Mouse (Mus musculus) CD4-positive, CD25-positive, alpha-beta regulatory T cell, adult 4 months (primary cell): ENCODE results near the gene Tvp23b. TPM values are rescaled to one million over a fixed set of nuclear protein-coding genes. Genes with fewer than 3 reads are reported as not detected.

ENCODE experiments used
- ATAC-seq: one replicate; pipeline ENCODE4 v1.8.0; 2017
- polyA plus RNA-seq, 2 experiments: library from polyadenylated mRNA; unstranded; fragments of 100-300 nt; shearing (Covaris generic); gene quantifications; one replicate each; pipeline ENCODE4 v1.2.1; 2017

Gene Tvp23b
- polyA plus RNA-seq, 2 experiments from 2014 or later: 57.6 to 61.6 TPM

- peak; percentile 67 for ATAC-seq
Observed at GRCm38 (mm10) chr11:62901699-62902323, 22.6 kb downstream of the Tvp23b start.

GRCm38 (mm10) chr11:62903871-62904495, 24.7 kb downstream of the Tvp23b start:
- ATAC-seq: no peak

- ATAC-seq: no peak
Observed at GRCm38 (mm10) chr11:62909720-62910306, 30.6 kb downstream of the Tvp23b start.

- no peak for ATAC-seq
Observed at GRCm38 (mm10) chr11:62911362-62911761, 32.1 kb downstream of the Tvp23b start.

GRCm38 (mm10) chr11:62913141-62913540, 33.9 kb downstream of the Tvp23b start:
- ATAC-seq: no peak

DNA sequence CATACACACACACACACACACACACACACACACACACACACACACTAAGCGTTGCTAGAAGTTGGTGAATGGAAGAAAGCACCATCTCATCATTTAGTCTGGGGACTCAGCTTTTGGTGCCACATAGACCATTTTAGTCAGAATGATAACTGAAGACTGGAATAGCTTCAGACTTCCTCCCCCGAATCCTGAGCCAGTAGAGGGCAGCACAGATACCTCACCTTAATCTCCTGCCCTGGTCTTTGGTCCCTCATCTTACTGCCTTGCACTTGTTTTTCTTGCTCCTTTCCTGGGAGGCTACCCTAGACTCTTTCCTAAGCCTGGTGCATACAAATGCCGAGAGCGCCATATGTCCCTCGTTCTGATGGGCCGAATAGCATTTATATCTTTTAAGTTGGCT, 35.3 kb downstream of the Tvp23b start:
- ATAC-seq: no peak

DNA sequence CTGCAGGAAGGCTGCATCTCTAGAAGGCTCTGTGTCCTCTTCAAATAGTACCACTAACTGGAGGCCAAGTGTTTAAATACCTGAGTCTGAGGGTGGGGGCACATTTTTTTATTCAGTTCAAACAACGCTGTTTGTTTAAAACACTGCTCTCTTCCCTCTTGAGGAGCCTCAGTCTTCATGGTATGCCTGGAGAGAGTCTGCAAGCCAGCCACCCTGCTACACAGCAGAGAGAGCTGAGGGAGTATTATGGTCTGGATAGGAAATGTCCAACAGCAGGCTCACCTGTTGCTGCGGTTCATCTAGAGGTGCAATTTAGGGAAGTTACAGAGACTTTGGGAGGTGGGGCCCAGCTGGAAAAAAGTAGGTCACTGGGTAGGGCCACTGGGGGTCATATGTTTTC, 36.2 kb downstream of the Tvp23b start:
- no peak for ATAC-seq

- ATAC-seq: no peak
Observed at GRCm38 (mm10) chr11:62916765-62917164, 37.5 kb downstream of the Tvp23b start.

DNA sequence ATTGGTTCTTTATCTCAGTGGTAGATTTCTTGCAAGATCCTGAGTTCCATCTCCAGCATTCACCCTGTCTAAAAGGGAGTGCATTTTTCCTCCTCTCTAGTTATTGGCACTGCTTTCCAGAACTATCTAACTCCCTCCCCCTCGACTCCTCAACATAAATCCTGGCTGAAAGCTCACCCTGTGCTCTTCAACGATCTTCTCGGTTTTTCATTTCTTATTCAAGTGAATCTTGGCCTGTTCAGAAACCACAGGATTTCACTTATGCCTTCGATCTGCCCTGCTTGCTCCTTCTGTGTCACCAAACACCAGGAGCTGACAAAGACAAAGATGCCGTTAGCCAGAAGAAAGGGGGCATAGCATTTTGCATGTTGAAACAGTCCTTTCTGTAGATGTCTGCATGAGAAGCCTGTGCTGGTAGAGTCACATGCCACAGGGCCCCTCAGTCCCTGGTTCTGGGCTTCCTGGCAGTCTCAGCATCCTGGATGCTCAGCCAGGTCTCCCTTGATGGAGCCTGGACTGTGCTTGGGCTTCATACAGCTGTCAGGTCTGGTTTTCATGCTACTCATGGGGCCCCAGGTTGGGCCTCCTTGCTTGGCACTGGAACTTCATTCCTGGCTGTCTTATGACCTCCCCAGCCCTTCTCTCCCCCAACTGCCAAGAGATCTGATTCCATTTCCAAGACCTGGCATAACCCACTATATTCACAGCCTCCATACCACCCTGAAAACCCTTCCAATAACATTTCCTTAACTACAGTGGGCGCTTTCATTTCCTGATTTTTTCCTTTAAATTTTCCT, 40.9 kb downstream of the Tvp23b start:
- ATAC-seq: no peak

DNA sequence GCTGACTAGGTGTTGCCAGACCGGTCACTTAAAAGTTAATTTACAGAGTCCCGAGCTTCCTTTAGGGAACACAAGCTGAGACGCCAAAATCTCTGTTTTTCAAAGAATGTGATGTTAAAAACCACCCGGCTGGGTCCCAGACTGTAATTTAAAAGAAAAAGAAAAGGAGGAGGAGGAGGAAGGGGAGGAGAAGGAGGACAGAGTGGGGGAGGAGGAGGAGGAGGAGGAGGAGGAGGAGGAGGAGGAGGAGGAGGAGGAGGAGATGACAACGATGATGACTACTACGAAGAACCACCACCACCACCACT, 41.4 kb downstream of the Tvp23b start:
- no peak for ATAC-seq

DNA sequence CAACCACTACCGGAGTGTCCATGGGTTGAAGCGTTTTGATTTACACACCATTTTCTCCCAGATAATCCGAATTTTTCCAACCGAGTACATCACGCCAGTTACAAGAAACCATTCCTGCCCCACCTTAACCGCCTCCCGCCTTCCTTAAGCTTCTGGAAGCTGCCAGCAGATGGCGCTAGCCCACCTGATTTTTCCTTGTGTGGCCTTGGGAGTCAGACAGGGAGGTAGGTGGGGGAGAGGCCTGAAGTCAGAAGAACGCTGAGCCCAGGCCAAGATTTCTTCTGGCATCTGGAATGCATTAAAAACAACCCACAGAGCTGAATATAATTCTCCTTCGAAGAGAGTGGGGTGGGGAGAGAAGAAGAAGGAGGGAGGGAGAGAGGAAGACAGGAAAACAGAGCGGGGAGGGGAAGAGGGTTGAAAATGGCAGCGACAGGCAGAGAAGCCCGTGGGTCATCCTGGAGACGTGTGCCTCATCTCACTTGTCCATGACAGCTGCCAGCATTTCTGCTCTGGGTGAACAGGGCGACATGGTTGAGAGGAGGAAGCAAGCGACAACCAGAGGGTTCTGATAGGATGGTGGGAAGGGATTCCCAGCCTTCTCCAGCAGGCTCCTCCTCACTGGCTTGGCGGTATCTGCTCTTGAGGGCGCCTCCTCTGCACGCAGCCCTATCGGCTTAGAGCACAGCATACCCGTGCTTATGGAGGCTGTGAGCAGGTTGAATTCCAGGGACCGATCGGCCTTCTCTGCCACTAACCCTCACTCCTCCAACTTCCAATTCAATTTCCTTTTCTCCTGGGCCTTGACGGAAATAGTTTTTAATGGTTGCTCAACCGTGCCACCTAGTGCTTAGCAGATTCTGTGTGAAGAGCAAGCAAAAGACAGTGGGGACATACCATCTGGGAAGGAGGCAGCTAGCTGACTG, 42.1 kb downstream of the Tvp23b start:
- no peak for ATAC-seq

DNA sequence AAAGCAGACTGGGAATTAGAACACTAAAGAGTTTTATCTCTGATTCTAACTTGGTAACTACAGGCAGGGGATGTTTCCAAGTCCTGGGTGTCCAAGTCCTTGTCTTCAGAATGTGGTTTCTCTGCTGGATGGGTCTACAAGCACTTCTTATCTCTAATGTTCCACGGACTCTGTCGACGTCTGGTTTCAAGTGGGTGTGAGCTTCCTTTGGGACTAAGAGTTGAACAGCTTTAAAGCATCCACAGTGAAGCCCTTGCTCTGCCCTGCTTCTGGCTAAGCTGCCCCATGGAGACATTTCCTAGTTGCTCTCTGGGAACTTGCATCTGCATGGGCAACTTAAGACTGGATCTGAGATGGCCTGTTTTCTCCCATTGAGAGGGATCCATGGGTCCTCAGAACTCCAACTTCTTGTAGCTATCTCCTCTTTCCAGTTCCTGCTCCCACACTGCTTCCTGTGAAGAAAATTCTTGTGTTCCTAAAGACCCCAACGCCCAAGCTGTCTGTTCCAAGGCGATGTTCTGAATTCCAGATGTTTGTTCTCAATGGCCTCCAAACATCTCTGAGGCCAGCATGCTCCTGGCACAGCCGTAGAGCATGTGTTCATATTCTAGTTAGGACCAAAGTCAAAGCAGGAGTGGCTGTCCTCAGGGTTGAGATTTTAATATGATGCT, 45.0 kb downstream of the Tvp23b start:
- no peak for ATAC-seq

GRCm38 (mm10) chr11:62929799-62930198, 50.5 kb downstream of the Tvp23b start:
- ATAC-seq: no peak

DNA sequence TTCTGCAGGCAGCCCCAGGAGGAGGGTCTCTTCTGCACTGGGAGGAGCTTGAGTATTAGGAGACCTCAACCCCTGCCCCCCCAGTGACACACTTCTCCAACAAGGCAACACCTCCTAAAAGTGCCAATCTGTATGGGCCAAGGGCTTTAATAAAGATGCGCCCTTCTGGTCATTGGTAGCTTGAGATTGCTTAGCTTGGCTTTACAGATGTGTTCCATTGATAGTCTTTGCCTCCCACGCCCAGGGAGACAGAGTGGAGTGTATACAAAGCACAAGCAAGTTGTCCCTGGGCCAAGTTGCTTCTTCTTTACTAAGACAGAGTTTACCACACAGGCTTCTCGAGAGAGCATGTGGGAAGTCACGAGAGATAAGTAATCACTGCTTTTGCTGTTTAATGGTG, 51.3 kb downstream of the Tvp23b start:
- ATAC-seq: no peak

GRCm38 (mm10) chr11:62931141-62931540, 51.9 kb downstream of the Tvp23b start:
- ATAC-seq: no peak

DNA sequence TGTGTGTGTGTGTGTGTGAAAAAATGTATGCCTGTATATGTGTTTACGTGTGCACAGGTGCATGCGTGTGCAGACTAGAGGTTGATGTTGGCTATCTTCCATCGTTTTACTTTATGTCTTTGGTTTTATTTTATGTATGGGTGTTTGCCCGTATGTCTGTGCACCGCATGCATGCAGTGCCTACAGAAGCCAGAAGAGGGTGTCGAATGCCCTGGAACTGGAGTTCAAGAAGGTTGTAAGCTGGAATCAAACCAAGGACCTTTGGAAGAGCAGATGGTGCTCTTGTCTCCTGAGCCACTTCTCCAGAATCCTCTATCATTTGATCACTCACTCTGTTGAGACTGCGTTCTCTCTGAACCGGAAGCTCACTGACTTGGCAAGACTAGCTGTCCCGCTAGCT, 53.8 kb downstream of the Tvp23b start:
- ATAC-seq: no peak

DNA sequence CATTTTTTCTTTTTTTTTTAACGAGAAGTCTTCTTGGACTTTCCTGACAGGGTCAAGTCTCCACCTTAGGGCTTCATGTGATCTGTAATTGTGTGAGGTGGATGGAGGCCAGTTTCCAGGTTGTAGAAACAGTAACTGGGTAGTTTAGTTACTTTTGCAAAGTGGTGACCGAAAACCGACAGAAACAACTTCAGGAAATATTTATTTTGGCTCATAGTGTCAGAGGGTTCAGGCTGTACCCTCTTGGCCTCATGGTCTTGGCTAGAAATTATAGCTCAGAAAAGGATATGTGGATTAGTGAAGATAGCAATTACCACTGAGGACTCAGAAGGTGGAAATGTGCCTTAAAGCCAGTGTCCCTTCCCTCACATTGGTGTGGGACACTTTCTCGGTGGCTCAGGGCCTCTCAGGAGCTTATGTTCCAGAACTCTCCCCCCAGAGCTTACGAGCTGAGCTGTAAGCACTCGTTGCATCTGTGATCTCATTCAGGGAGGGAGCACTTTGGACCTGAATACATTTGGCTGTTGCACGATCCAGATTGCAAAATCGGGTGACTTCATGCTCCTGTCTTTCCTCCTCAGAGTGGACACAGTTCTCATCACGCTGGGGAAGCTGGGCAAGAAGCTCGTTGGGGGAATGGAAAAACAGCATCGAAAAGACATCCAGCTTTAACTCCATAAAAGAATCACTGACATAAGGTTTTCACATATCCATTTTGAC, 55.7 kb downstream of the Tvp23b start:
- ATAC-seq: no peak

DNA sequence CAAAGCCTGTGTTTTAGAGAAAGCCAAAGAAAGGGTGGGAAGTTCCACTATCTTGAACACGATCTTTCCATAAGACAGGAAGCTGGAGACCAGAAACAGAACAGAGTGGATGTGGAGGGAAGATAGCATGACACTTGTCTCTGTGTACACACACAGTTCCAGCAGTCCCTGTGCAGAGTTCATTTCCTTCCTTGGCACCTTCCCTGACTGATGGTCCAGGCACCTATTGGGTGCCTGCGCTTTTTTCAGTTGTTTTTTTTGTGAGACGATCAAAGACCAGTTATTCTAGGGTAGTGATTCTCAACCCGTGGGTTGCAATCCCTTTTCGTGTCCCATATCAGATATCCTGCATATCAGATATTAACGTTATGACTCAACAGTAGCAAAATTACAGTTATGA, 58.7 kb downstream of the Tvp23b start:
- no peak for ATAC-seq

GRCm38 (mm10) chr11:62938921-62939320, 59.7 kb downstream of the Tvp23b start:
- no peak for ATAC-seq

DNA sequence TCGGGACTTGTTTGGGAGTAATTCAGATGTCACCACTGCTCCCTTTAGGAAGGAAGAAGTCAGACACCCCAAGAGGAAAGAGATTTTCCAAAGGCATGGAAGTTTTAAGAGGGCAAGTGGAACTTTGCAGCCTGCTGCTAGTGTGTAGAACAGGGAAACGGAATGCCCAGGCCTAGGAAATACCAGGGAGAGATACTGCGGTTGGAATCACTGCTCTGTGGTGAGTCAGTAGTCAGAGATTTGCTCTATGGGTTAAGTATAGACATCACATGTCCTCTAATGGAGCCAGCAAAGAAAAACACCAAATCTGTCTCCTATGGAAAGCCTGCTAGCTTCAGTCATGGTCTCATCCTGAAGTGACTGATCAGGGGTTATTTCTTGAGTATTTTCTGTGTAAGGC, 60.9 kb downstream of the Tvp23b start:
- ATAC-seq: no peak

DNA sequence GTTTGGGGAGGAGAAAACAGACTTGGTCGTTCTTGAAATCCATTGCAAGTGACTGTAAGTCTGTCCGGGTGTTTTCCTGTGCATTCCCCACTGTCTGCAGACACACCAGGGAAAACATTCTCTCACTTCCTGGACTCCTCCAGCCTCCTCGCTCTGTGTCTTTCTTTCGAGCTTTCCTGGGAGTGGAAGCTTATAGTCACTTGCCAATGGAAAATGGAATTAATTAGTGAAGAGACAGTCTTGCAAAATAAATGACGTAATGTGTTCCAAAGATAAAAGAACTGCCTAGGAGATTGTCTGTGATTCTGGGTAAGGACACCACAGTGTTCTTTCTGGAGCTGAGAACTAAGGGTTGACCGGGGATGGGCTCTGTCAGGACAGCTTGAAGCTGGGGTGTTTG, 64.3 kb downstream of the Tvp23b start:
- no peak for ATAC-seq
